Mouse (Mus musculus) liver, adult 2 months (tissue): Measurements from ENCODE around the gene 4930402F06Rik.

Experiments
- CTCF ChIP-seq: fragments of 200-500 bp; IDR thresholded peaks from 2 replicates; pipeline ENCODE4 v1.5.1; 2011; ENCODE audit warnings: low read depth, low read length, control low read depth
- POLR2A ChIP-seq: fragments of 200-500 bp; IDR thresholded peaks from 2 replicates; pipeline ENCODE4 v1.6.1; 2011; ENCODE audit warnings: low read length, control low read depth; ENCODE audit not compliant: insufficient read depth; ENCODE audit errors: extremely low read depth

DNA sequence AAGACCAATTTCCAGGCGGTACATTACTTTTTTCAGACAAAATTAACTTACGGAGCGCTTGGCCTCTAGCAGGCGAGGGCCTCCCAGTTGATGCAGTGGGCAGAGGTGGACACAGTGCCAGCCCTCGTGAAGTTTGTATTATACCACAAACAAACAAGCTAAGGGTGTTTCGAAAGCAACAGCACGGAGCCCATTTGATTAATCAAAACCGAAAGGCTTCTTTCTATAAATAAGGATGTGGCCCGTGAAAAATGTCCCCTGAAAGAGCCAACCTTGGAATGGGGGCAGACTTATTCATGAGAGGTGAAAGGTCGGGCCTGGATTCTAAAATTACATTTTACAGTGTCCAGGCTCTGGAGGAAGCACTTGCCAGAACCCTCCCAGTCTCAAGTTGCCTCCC is 59.6 kb downstream of the 4930402F06Rik start:
- TF ChIP-seq CTCF (no peak), POLR2A (no peak)
